Mouse (Mus musculus): Measurements from ENCODE around the gene Mob1b. TPM values are rescaled to one million over a fixed set of nuclear protein-coding genes. Genes with fewer than 3 reads are reported as not detected.

Mob1b gene
- polyA plus RNA-seq, 1 experiment from 2014 or later = 11.8 TPM

GRCm38 (mm10) chr5:88797121-88797520 is 76.5 kb downstream of the Mob1b start:
- no peak for DNase-seq (ENCODE audit: low spot score)
- 89% methylated on average over 6 of the region's 6 CpGs for WGBS
- peaks cover 4% of the 10 kb centered on the region for H3K4me1 ChIP-seq
- H3K27me3 ChIP-seq (ENCODE audit: low read depth, poor library complexity, severe bottlenecking) = no peaks in the 10 kb centered on the region
- H3K27ac ChIP-seq = no peak overlapping the region
- no peaks in the 10 kb centered on the region for H3K9me3 ChIP-seq (replicated peaks)
- no peak overlapping the region for H3K4me3 ChIP-seq
- no peaks in the 10 kb centered on the region for H3K36me3 ChIP-seq

DNA sequence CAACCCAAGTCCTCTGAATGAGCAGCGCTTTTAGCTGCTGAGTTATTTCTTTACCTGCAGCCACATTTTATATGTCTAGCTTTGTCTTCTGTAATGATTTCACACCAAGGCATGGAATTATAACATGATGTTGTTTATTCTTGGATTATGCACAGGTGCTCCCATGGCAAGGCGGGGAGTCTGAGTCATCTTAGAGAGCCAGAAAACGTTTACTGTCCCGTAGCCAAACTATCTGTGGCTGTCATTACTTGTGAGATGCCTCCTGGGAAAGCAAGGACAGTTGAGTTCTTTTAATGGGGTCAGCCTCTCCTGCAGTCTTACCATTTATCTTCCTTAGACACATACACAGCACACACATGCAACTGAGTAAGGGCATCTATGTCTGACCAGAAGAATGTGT is 85.0 kb downstream of the Mob1b start:
- Histone ChIP-seq H3K27ac (no peak overlapping the region), H3K27me3 (ENCODE audit: low read depth, poor library complexity, severe bottlenecking) (0 out of 2 replicates have a peak, but pooled peaks cover 6% of the 10 kb centered on the region), H3K4me1 (peaks cover 12% of the 10 kb centered on the region), H3K4me3 (no peak overlapping the region), H3K9me3 (replicated peaks) (no peaks in the 10 kb centered on the region), H3K36me3 (no peaks in the 10 kb centered on the region)
- no peak for DNase-seq (ENCODE audit: low spot score)
- WGBS = 93% methylated on average over 4 of the region's 4 CpGs

DNA sequence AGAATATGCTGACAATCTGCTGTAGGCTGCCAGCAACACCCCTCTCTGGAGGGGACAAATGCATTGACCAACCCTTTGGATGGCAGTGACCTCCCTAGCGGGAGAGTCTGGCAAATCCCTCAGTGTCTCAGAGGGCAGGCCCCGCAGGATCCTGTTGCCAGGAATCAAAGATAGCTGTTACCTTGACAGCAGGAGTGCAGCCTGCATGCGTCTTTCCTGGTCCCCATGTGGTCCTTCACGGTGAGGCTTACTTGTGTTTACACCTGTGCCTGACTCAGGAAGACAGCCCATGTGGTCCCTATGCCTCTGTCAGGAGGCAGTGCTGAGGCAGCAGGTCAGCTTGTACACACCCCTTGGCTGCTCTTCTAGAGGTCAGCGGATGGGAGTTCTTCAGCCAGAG is 85.6 kb downstream of the Mob1b start:
- no peaks in the 10 kb centered on the region for H3K9me3 ChIP-seq (replicated peaks)
- H3K36me3 ChIP-seq = no peaks in the 10 kb centered on the region
- no peak overlapping the region for H3K27ac ChIP-seq
- no peak for DNase-seq (ENCODE audit: low spot score)
- WGBS = 25% methylated on average over 5 of the region's 5 CpGs
- H3K4me3 ChIP-seq = no peak overlapping the region
- H3K4me1 ChIP-seq = peaks cover 12% of the 10 kb centered on the region
- 0 out of 2 replicates have a peak, but pooled peaks cover 6% of the 10 kb centered on the region for H3K27me3 ChIP-seq (ENCODE audit: low read depth, poor library complexity, severe bottlenecking)

- no peak overlapping the region for H3K27ac ChIP-seq
- DNase-seq (ENCODE audit: low spot score) = peak; percentile 35
- H3K4me1 ChIP-seq = peaks cover 12% of the 10 kb centered on the region
- no peak overlapping the region for H3K4me3 ChIP-seq
- WGBS = 44% methylated on average over 9 of the region's 9 CpGs
- no peaks in the 10 kb centered on the region for H3K9me3 ChIP-seq (replicated peaks)
- no peaks in the 10 kb centered on the region for H3K36me3 ChIP-seq
- 0 out of 2 replicates have a peak, but pooled peaks cover 6% of the 10 kb centered on the region for H3K27me3 ChIP-seq (ENCODE audit: low read depth, poor library complexity, severe bottlenecking)
These were observed 86.7 kb downstream of the Mob1b start for GRCm38 (mm10) chr5:88807342-88807741.

- Histone ChIP-seq H3K27me3 (ENCODE audit: low read depth, poor library complexity, severe bottlenecking) (no peaks in the 10 kb centered on the region), H3K36me3 (no peaks in the 10 kb centered on the region), H3K9me3 (replicated peaks) (no peaks in the 10 kb centered on the region), H3K4me1 (no peaks in the 10 kb centered on the region), H3K4me3 (no peak overlapping the region), H3K27ac (no peak overlapping the region)
- DNase-seq (ENCODE audit: low spot score) = no peak
- 89% methylated on average over 2 of the region's 2 CpGs for WGBS
These were observed 92.5 kb downstream of the Mob1b start for GRCm38 (mm10) chr5:88813188-88813587.

Other genes starting within 250 kb of the Mob1b start
- 0.06 TPM in 1 of 2 replicates, not detected in the other for gene Enam, start 232.9 kb upstream of the Mob1b start, polyA plus RNA-seq (2016; fragmentation: Nextera tagmentation; extraction: Ambion mirVana)
- 0.14 TPM in 1 of 2 replicates, not detected in the other for gene Jchain, start 193.0 kb upstream of the Mob1b start, polyA plus RNA-seq (2016; fragmentation: Nextera tagmentation; extraction: Ambion mirVana)
- gene Utp3, start 166.4 kb upstream of the Mob1b start, polyA plus RNA-seq (2016; fragmentation: Nextera tagmentation; extraction: Ambion mirVana) = 80.2 and 84.7 TPM in 2 replicates
- 8.1 and 9.6 TPM in 2 replicates for gene Rufy3, start 155.8 kb upstream of the Mob1b start, polyA plus RNA-seq (2016; fragmentation: Nextera tagmentation; extraction: Ambion mirVana)
- gene Grsf1, start 44.7 kb upstream of the Mob1b start, polyA plus RNA-seq (2016; fragmentation: Nextera tagmentation; extraction: Ambion mirVana) = 64.4 and 67.5 TPM in 2 replicates
- 76.8 and 88.2 TPM in 2 replicates for gene Dck, start 44.1 kb downstream of the Mob1b start, polyA plus RNA-seq (2016; fragmentation: Nextera tagmentation; extraction: Ambion mirVana)
- gene Slc4a4, start 166.0 kb downstream of the Mob1b start, polyA plus RNA-seq (2016; fragmentation: Nextera tagmentation; extraction: Ambion mirVana) = 2.2 and 2.5 TPM in 2 replicates

Measured in limb, embryonic 10.5 days (tissue).